Mouse (Mus musculus) liver, adult 2 months (tissue): ENCODE data around the gene Ints1.

Experiments used
- CTCF ChIP-seq: fragments of 200-500 bp; IDR thresholded peaks from 2 replicates; pipeline ENCODE4 v1.5.1; 2011; ENCODE audit warnings: low read depth, low read length, control low read depth
- POLR2A ChIP-seq: fragments of 200-500 bp; IDR thresholded peaks from 2 replicates; pipeline ENCODE4 v1.6.1; 2011; ENCODE audit warnings: low read length, control low read depth; ENCODE audit not compliant: insufficient read depth; ENCODE audit errors: extremely low read depth

DNA sequence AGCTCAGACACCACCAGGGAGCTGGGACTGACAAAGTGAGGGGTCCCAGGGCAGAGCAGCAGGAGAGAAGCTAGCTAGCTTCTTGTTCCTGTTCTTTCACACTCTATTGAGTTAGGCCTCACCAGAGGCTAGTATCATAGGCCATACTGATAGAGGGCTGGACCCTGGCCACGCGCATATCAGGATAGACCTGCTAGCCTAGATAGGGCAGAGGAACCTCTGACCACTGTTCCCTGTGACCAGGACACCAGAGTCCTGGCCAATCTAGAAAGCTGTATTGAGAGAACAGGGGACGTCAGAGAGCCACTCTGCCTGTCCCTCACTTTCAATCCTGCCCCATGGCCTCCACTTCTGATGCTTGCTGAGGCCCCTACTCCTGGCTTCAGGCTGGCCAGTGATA lies 42.6 kb upstream of the Ints1 start:
- no peak for TF ChIP-seq CTCF
- no peak for TF ChIP-seq POLR2A
